Mouse (Mus musculus) midbrain, embryonic 10.5 days (tissue): Measurements from ENCODE around the gene Gpbar1. TPM values are rescaled to one million over a fixed set of nuclear protein-coding genes. Genes with fewer than 3 reads are reported as not detected.

Experiments
- DNase-seq: peaks from one replicate; pipeline ENCODE4 v3.0.0-alpha.2; 2017; ENCODE audit warnings: low spot score
- H3K27ac ChIP-seq: fragments of 300-500 bp; sonication (generic); replicated peaks from 2 replicates; pipeline ENCODE4 v1.5.1; 2016; ENCODE audit warnings: mild to moderate bottlenecking
- H3K27me3 ChIP-seq: fragments of 300-500 bp; sonication (generic); 2 replicates; pipeline ENCODE4 v1.6.1; 2016; ENCODE audit warnings: low read depth, mild to moderate bottlenecking; ENCODE audit not compliant: poor library complexity, severe bottlenecking
- H3K36me3 ChIP-seq: fragments of 300-500 bp; sonication (generic); 2 replicates; pipeline ENCODE4 v1.6.1; 2016; ENCODE audit warnings: mild to moderate bottlenecking, moderate library complexity
- H3K4me1 ChIP-seq: fragments of 300-500 bp; sonication (generic); 2 replicates; pipeline ENCODE4 v1.6.1; 2016
- H3K4me3 ChIP-seq: fragments of 300-500 bp; sonication (generic); 2 replicates; pipeline ENCODE4 v1.5.1; 2016; ENCODE audit warnings: mild to moderate bottlenecking, moderate library complexity
- H3K9me3 ChIP-seq: fragments of 300-500 bp; sonication (generic); replicated peaks from 2 replicates; pipeline ENCODE4 v1.6.1; 2016; ENCODE audit warnings: mild to moderate bottlenecking
- WGBS: fragments of 180-500 bp; shearing (Covaris S2); methylation state at CpG from one replicate; pipeline ENCODE4 v1.1.7; 2016; 5-methylcytosine and 5-hydroxymethylcytosine counted together
- polyA plus RNA-seq: library from polyadenylated mRNA; unstranded; fragments of >200 nt; fragmentation: Nextera tagmentation; extraction: Ambion mirVana; gene quantifications from 2 replicates; pipeline ENCODE4 v1.2.1, GENCODE M21; 2016

The Gpbar1 gene
- 0.25 TPM in 2 replicates for polyA plus RNA-seq

GRCm38 (mm10) chr1:74278538-74278937 is at the start of gene Gpbar1:
Gene Gpbar1 (plus strand): TSS chr1:74278550.
- Histone ChIP-seq H3K27ac (no peak within 1 kb of the TSS; the same call in 1 of the 2 replicates), H3K36me3 (peaks cover 48% of the 10 kb centered on the region), H3K9me3 (no peaks in the 10 kb centered on the region), H3K4me1 (peaks cover 15% of the 10 kb centered on the region), H3K27me3 (no peaks in the 10 kb centered on the region), H3K4me3 (no peak within 1 kb of the TSS)
- 91% methylated on average over 10 of the region's 10 CpGs for WGBS
- no peak for DNase-seq

- Histone ChIP-seq H3K4me1 (no peaks in the 10 kb centered on the region), H3K27ac (no peak overlapping the region), H3K9me3 (no peaks in the 10 kb centered on the region), H3K27me3 (no peaks in the 10 kb centered on the region), H3K4me3 (no peak overlapping the region), H3K36me3 (no peaks in the 10 kb centered on the region)
- no peak for DNase-seq
- WGBS, result 80% methylated on average over 2 of the region's 2 CpGs
Observed at GRCm38 (mm10) chr1:74229942-74230341, 48.4 kb upstream of the Gpbar1 start.

GRCm38 (mm10) chr1:74230992-74231391 is 47.4 kb upstream of the Gpbar1 start:
- no peaks in the 10 kb centered on the region for H3K27me3 ChIP-seq
- WGBS, result no CpG with 5 or more reads among the region's 1 CpGs
- no peak overlapping the region for H3K27ac ChIP-seq
- no peaks in the 10 kb centered on the region for H3K36me3 ChIP-seq
- H3K9me3 ChIP-seq, result no peaks in the 10 kb centered on the region
- no peaks in the 10 kb centered on the region for H3K4me1 ChIP-seq
- DNase-seq, result no peak
- H3K4me3 ChIP-seq, result no peak overlapping the region

- peak within 1 kb of the TSS; percentile 95 for H3K27ac ChIP-seq
- no peaks in the 10 kb centered on the region for H3K27me3 ChIP-seq
- H3K9me3 ChIP-seq, result no peaks in the 10 kb centered on the region
- peak; percentile 97 for DNase-seq
- peak within 1 kb of the TSS; percentile 99 for H3K4me3 ChIP-seq
- H3K36me3 ChIP-seq, result peaks cover 3% of the 10 kb centered on the region; the same call in 1 of the 2 replicates
- WGBS, result 2% methylated on average over 55 of the region's 55 CpGs
- peaks cover 29% of the 10 kb centered on the region for H3K4me1 ChIP-seq
Observed at GRCm38 (mm10) chr1:74235938-74236589, 42.3 kb upstream of the Gpbar1 start, which contains the start of gene Arpc2. Gene Arpc2 (plus strand): TSS chr1:74236084.

- Histone ChIP-seq H3K36me3 (peaks cover 5% of the 10 kb centered on the region; the same call in 1 of the 2 replicates), H3K27ac (peak overlapping the region; percentile 95), H3K4me1 (peaks cover 29% of the 10 kb centered on the region), H3K4me3 (peak overlapping the region; percentile 99), H3K27me3 (no peaks in the 10 kb centered on the region), H3K9me3 (no peaks in the 10 kb centered on the region)
- WGBS, result under 1% methylated on average over 56 of the region's 57 CpGs
- DNase-seq, result no peak
Observed at GRCm38 (mm10) chr1:74236590-74237317, 41.6 kb upstream of the Gpbar1 start.

GRCm38 (mm10) chr1:74237671-74238070 is 40.7 kb upstream of the Gpbar1 start:
- no peak overlapping the region for H3K27ac ChIP-seq
- H3K27me3 ChIP-seq, result no peaks in the 10 kb centered on the region
- 56% methylated on average over 5 of the region's 5 CpGs for WGBS
- peaks cover 10% of the 10 kb centered on the region; the same call in 1 of the 2 replicates for H3K36me3 ChIP-seq
- H3K9me3 ChIP-seq, result no peaks in the 10 kb centered on the region
- peak overlapping the region; percentile 99 for H3K4me3 ChIP-seq
- H3K4me1 ChIP-seq, result peaks cover 29% of the 10 kb centered on the region
- no peak for DNase-seq

GRCm38 (mm10) chr1:74238136-74238535 is 40.2 kb upstream of the Gpbar1 start:
- whole genome bisulfite sequencing, result 86% methylated on average over 1 of the region's 1 CpGs

GRCm38 (mm10) chr1:74239162-74239561 is 39.2 kb upstream of the Gpbar1 start:
- Histone ChIP-seq H3K4me1 (peaks cover 29% of the 10 kb centered on the region), H3K27ac (no peak overlapping the region), H3K4me3 (peak overlapping the region; percentile 14; the same call in 1 of the 2 replicates), H3K27me3 (no peaks in the 10 kb centered on the region), H3K36me3 (peaks cover 15% of the 10 kb centered on the region; the same call in 1 of the 2 replicates), H3K9me3 (no peaks in the 10 kb centered on the region)
- no peak for DNase-seq
- 79% methylated on average over 7 of the region's 7 CpGs for WGBS

More at GRCm38 (mm10) chr1:74238136-74238535, 40.2 kb upstream of the Gpbar1 start:
- no peak for DNase-seq
- H3K27ac ChIP-seq, result no peak overlapping the region
- H3K27me3 ChIP-seq, result no peaks in the 10 kb centered on the region
- H3K36me3 ChIP-seq, result peaks cover 14% of the 10 kb centered on the region; the same call in 1 of the 2 replicates
- no peaks in the 10 kb centered on the region for H3K9me3 ChIP-seq
- H3K4me3 ChIP-seq, result peak overlapping the region; percentile 99
- H3K4me1 ChIP-seq, result peaks cover 29% of the 10 kb centered on the region

GRCm38 (mm10) chr1:74239618-74240017 is 38.7 kb upstream of the Gpbar1 start:
- Histone ChIP-seq H3K27me3 (no peaks in the 10 kb centered on the region), H3K4me1 (peaks cover 29% of the 10 kb centered on the region), H3K36me3 (peaks cover 15% of the 10 kb centered on the region; the same call in 1 of the 2 replicates), H3K9me3 (no peaks in the 10 kb centered on the region), H3K27ac (no peak overlapping the region), H3K4me3 (peak overlapping the region; percentile 14; the same call in 1 of the 2 replicates)
- 75% methylated on average over 11 of the region's 11 CpGs for WGBS
- DNase-seq, result no peak

- no peaks in the 10 kb centered on the region for H3K27me3 ChIP-seq
- H3K36me3 ChIP-seq, result peaks cover 15% of the 10 kb centered on the region; the same call in 1 of the 2 replicates
- WGBS, result 89% methylated on average over 6 of the region's 6 CpGs
- no peak overlapping the region for H3K4me3 ChIP-seq
- peaks cover 29% of the 10 kb centered on the region for H3K4me1 ChIP-seq
- no peak for DNase-seq
- no peak overlapping the region for H3K27ac ChIP-seq
- no peaks in the 10 kb centered on the region for H3K9me3 ChIP-seq
Observed at GRCm38 (mm10) chr1:74240311-74240710, 38.0 kb upstream of the Gpbar1 start.

GRCm38 (mm10) chr1:74240832-74241231 is 37.5 kb upstream of the Gpbar1 start:
- Histone ChIP-seq H3K4me1 (peaks cover 29% of the 10 kb centered on the region), H3K36me3 (peaks cover 16% of the 10 kb centered on the region), H3K27me3 (no peaks in the 10 kb centered on the region), H3K27ac (no peak overlapping the region), H3K9me3 (no peaks in the 10 kb centered on the region), H3K4me3 (no peak overlapping the region)
- 95% methylated on average over 4 of the region's 4 CpGs for WGBS
- no peak for DNase-seq

- Histone ChIP-seq H3K27me3 (no peaks in the 10 kb centered on the region), H3K4me1 (no peaks in the 10 kb centered on the region; the same call in 1 of the 2 replicates), H3K9me3 (no peaks in the 10 kb centered on the region), H3K27ac (no peak overlapping the region), H3K36me3 (peaks cover 59% of the 10 kb centered on the region), H3K4me3 (no peak overlapping the region)
- no peak for DNase-seq
- WGBS, result 84% methylated on average over 2 of the region's 2 CpGs
Observed at GRCm38 (mm10) chr1:74245525-74245924, 32.8 kb upstream of the Gpbar1 start.

- peaks cover 78% of the 10 kb centered on the region for H3K36me3 ChIP-seq
- H3K27ac ChIP-seq, result no peak overlapping the region
- H3K4me3 ChIP-seq, result no peak overlapping the region
- no peaks in the 10 kb centered on the region for H3K27me3 ChIP-seq
- DNase-seq, result no peak
- H3K9me3 ChIP-seq, result no peaks in the 10 kb centered on the region
- WGBS, result 87% methylated on average over 1 of the region's 1 CpGs
- H3K4me1 ChIP-seq, result no peaks in the 10 kb centered on the region
Observed at GRCm38 (mm10) chr1:74248799-74249198, 29.6 kb upstream of the Gpbar1 start.
